Mouse (Mus musculus) hindbrain, embryonic 11.5 days (tissue): ENCODE results near the gene Tbce. TPM values are rescaled to one million over a fixed set of nuclear protein-coding genes. Genes with fewer than 3 reads are reported as not detected.
"Not testable (repeated sequence)": the region's sequence is repeated elsewhere in the genome, so short reads cannot be mapped to it uniquely, and the experiment has no call there.

ENCODE experiments used
- ATAC-seq: fragments of 200-750 bp; cut with Nextera tagmentation; 2 replicates; pipeline ENCODE4 v1.8.0; 2017; ENCODE audit warnings: mild to moderate bottlenecking, moderate TSS enrichment, moderate library complexity; ENCODE audit not compliant: low FRiP score
- DNase-seq: peaks from one replicate; pipeline ENCODE4 v3.0.0-alpha.2; 2015; ENCODE audit warnings: low spot score
- H3K27ac ChIP-seq: fragments of 300-500 bp; sonication (generic); 2 replicates; pipeline ENCODE4 v1.5.1; 2014; ENCODE audit warnings: mild to moderate bottlenecking, low read depth, low read length
- H3K27me3 ChIP-seq: fragments of 300-500 bp; sonication (generic); 2 replicates; pipeline ENCODE4 v1.6.1; 2014; ENCODE audit warnings: mild to moderate bottlenecking, low read length, moderate library complexity, mixed read lengths; ENCODE audit not compliant: control insufficient read depth, insufficient read depth
- H3K36me3 ChIP-seq: fragments of 300-500 bp; sonication (generic); 2 replicates; pipeline ENCODE4 v1.6.1; 2014; ENCODE audit warnings: mild to moderate bottlenecking, low read length, moderate library complexity, mixed read lengths; ENCODE audit not compliant: control insufficient read depth, insufficient read depth
- H3K4me1 ChIP-seq: fragments of 300-500 bp; sonication (generic); replicated peaks from 2 replicates; pipeline ENCODE4 v1.6.1; 2014; ENCODE audit warnings: low read length, mixed read lengths; ENCODE audit not compliant: control insufficient read depth, insufficient read depth
- H3K4me2 ChIP-seq: fragments of 300-500 bp; sonication (generic); replicated peaks from 2 replicates; pipeline ENCODE4 v1.6.1; 2014; ENCODE audit warnings: mild to moderate bottlenecking, low read depth, low read length
- H3K4me3 ChIP-seq: fragments of 300-500 bp; sonication (generic); 2 replicates; pipeline ENCODE4 v1.5.1; 2014; ENCODE audit warnings: low read depth, low read length
- H3K9ac ChIP-seq: fragments of 300-500 bp; sonication (generic); 2 replicates; pipeline ENCODE4 v1.6.1; 2014; ENCODE audit warnings: low read depth, low read length
- H3K9me3 ChIP-seq: fragments of 300-500 bp; sonication (generic); 2 replicates; pipeline ENCODE4 v1.6.1; 2016; ENCODE audit warnings: low read length; ENCODE audit not compliant: control insufficient read depth
- WGBS: fragments of 180-500 bp; shearing (Covaris S2); extraction: QIAGEN DNeasy Blood & Tissue Kit; methylation state at CpG from one replicate; pipeline ENCODE4 v1.1.7; 2014; 5-methylcytosine and 5-hydroxymethylcytosine counted together
- polyA plus RNA-seq: library from polyadenylated mRNA; unstranded; fragments of >200 nt; fragmentation: Nextera tagmentation; extraction: Ambion mirVana; gene quantifications from 2 replicates; pipeline ENCODE4 v1.2.1, GENCODE M21; 2014

The Tbce gene
- polyA plus RNA-seq, 1 experiment from 2014 or later: 78.5 TPM

- H3K4me1 ChIP-seq: no peaks in the 10 kb centered on the region
- WGBS: 84% methylated on average over 4 of the region's 4 CpGs
- H3K4me2 ChIP-seq: no peak overlapping the region
- DNase-seq (no peak), ATAC-seq (no peak)
- H3K9ac ChIP-seq: no peak overlapping the region
- H3K36me3 ChIP-seq: 0 out of 2 replicates have a peak, but pooled peaks cover 3% of the 10 kb centered on the region
- H3K27me3 ChIP-seq: no peaks in the 10 kb centered on the region
- H3K27ac ChIP-seq: no peak overlapping the region
- no peaks in the 10 kb centered on the region for H3K9me3 ChIP-seq
- H3K4me3 ChIP-seq: no peak overlapping the region
Measured at GRCm38 (mm10) chr13:14004086-14004485, 35.4 kb downstream of the Tbce start.

DNA sequence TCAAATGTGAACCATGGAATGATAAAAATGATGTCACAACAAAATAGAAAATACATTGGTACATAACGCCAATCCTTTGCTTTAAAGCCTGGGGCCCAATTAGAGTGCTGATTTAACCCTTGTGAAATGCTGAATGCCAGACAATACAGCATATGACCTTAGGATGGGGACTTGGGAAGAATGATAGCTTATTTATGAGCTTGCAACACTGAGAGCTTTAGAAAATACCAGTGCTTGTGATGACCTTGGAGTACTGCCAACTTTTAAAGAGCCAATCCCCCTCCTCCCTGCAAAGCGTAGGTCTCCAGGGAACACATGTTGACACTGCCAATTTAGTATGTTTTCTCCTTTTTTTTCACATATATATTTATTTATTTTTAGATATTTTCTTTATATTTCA, 36.7 kb downstream of the Tbce start:
- Histone ChIP-seq H3K36me3 (peaks cover 3% of the 10 kb centered on the region; the same call in 1 of the 2 replicates), H3K9ac (no peak overlapping the region), H3K27ac (no peak overlapping the region), H3K4me3 (no peak overlapping the region), H3K9me3 (no peaks in the 10 kb centered on the region), H3K4me2 (no peak overlapping the region), H3K4me1 (no peaks in the 10 kb centered on the region), H3K27me3 (no peaks in the 10 kb centered on the region)
- DNase-seq (no peak), ATAC-seq (no peak)
- 91% methylated on average over 2 of the region's 2 CpGs for WGBS

DNA sequence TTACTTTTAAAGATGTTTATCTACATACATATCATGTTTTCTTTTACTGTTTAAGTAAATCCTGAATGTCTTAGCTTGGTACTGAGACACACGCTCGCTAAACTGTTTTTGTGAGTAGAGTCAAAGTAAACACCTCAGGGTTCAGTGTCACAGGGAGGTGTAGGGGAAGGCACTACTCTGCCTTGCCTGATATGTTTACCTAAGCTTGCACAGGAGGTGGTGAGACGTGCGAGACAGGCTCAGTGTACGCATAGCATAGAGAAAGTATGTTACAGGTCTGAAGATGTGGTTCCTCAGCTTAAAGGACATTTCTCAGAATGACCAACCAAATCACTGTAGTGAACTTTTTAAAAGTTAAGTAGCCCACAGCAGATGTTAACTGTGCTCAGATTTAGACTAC, 42.0 kb downstream of the Tbce start:
- no peak overlapping the region for H3K4me2 ChIP-seq
- ATAC-seq (no peak), DNase-seq (no peak)
- H3K4me3 ChIP-seq: no peak overlapping the region
- H3K9ac ChIP-seq: no peak overlapping the region
- no peaks in the 10 kb centered on the region for H3K27me3 ChIP-seq
- no peaks in the 10 kb centered on the region for H3K9me3 ChIP-seq
- no peaks in the 10 kb centered on the region; the same call in 1 of the 2 replicates for H3K36me3 ChIP-seq
- WGBS: 88% methylated on average over 5 of the region's 5 CpGs
- H3K4me1 ChIP-seq: no peaks in the 10 kb centered on the region
- no peak overlapping the region for H3K27ac ChIP-seq

- Histone ChIP-seq H3K4me1 (no peaks in the 10 kb centered on the region), H3K9me3 (no peaks in the 10 kb centered on the region), H3K4me2 (no peak overlapping the region), H3K27me3 (no peaks in the 10 kb centered on the region), H3K36me3 (no peaks in the 10 kb centered on the region; the same call in 1 of the 2 replicates), H3K27ac (no peak overlapping the region), H3K4me3 (no peak overlapping the region), H3K9ac (no peak overlapping the region)
- 90% methylated on average over 5 of the region's 5 CpGs for WGBS
- no peak for ATAC-seq
- no peak for DNase-seq
Measured at GRCm38 (mm10) chr13:13995046-13995445, 44.4 kb downstream of the Tbce start.

GRCm38 (mm10) chr13:13993041-13993440, 46.4 kb downstream of the Tbce start:
- Histone ChIP-seq H3K36me3 (no peaks in the 10 kb centered on the region), H3K27ac (no peak overlapping the region), H3K4me2 (no peak overlapping the region), H3K9ac (no peak overlapping the region), H3K4me1 (no peaks in the 10 kb centered on the region), H3K9me3 (no peaks in the 10 kb centered on the region), H3K27me3 (no peaks in the 10 kb centered on the region), H3K4me3 (no peak overlapping the region)
- DNase-seq (no peak), ATAC-seq (no peak)
- 79% methylated on average over 3 of the region's 3 CpGs for WGBS

GRCm38 (mm10) chr13:13990391-13990790, 49.0 kb downstream of the Tbce start:
- Histone ChIP-seq H3K27ac (no peak overlapping the region), H3K4me2 (no peak overlapping the region), H3K4me3 (no peak overlapping the region), H3K9me3 (no peaks in the 10 kb centered on the region), H3K4me1 (no peaks in the 10 kb centered on the region), H3K36me3 (no peaks in the 10 kb centered on the region), H3K27me3 (no peaks in the 10 kb centered on the region), H3K9ac (no peak overlapping the region)
- ATAC-seq (no peak), DNase-seq (no peak)
- WGBS: 75% methylated on average over 2 of the region's 2 CpGs

DNA sequence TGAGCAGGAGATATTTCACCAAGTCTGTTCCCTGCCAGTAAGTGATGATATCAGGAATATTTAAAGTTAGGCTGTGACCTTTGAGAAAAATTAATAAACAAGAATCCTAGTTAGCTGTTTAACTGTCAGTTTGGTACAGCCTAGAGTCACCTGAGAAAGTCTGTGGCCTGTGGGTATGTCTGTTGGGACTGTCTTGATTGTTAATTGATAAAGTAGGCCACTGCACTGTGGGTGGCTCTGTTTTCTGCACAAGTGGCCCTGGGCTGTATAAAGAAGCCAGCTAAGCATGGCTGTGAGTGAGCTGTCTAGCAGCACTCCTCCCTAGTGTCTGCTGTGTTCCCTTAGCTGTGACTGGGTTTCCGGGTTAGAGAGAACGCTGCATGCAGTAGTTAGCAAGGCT, 50.3 kb downstream of the Tbce start:
- no peaks in the 10 kb centered on the region for H3K27me3 ChIP-seq
- DNase-seq (no peak), ATAC-seq (no peak)
- no peak overlapping the region for H3K4me3 ChIP-seq
- no peaks in the 10 kb centered on the region for H3K4me1 ChIP-seq
- H3K9me3 ChIP-seq: no peaks in the 10 kb centered on the region
- H3K27ac ChIP-seq: no peak overlapping the region
- 90% methylated on average over 2 of the region's 2 CpGs for WGBS
- H3K36me3 ChIP-seq: no peaks in the 10 kb centered on the region
- no peak overlapping the region for H3K4me2 ChIP-seq
- H3K9ac ChIP-seq: no peak overlapping the region

DNA sequence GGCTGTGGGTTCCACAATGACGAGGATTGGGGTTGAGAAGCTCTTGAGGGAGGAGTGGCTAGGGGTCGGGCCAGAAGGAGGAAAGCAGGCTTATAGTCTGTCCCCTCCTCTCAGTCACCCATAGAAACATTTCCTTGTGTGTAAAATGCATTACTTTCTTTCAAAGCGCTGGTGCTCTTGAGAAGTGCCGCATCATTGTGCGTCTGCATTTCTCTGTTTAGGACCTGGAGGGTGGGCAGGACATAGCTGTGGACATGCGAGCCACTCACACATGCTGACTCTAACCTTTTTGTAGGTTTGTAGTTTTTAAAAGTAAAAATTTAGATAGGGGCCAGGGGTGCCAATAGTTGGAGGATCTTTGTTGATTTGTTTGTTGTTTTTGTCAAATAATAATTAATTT, 55.9 kb downstream of the Tbce start:
- WGBS: 83% methylated on average over 6 of the region's 6 CpGs
- Histone ChIP-seq H3K27ac (no peak overlapping the region), H3K36me3 (no peaks in the 10 kb centered on the region), H3K9ac (no peak overlapping the region), H3K9me3 (no peaks in the 10 kb centered on the region), H3K4me1 (no peaks in the 10 kb centered on the region), H3K4me2 (no peak overlapping the region), H3K27me3 (no peaks in the 10 kb centered on the region), H3K4me3 (no peak overlapping the region)
- no peak for ATAC-seq
- DNase-seq: no peak

DNA sequence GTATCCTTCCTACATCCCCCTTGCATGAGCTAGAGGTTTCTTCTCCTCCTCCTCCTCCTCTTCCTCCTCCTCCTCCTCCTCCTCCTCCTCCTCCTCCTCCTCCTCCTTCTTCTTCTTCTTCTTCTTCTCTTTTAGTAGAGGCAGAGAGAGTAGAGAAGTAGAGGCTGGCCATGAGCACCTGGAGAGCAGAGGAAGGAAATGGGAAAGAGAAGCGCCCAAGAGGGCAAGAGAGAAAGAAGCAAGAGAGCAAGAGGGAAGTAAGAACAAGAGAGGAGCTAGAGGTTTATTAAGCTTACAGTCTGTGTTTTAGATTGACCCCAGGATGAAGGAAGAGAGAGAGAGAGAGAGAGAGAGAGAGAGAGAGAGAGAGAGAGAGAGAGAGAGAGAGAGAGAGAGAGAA, 57.6 kb downstream of the Tbce start:
- not testable (repeated sequence) for H3K27ac ChIP-seq, H3K27me3 ChIP-seq, H3K4me1 ChIP-seq, H3K9me3 ChIP-seq, H3K4me2 ChIP-seq, H3K36me3 ChIP-seq, H3K4me3 ChIP-seq, ATAC-seq, H3K9ac ChIP-seq, DNase-seq
- 92% methylated on average over 1 of the region's 1 CpGs for WGBS
